Mouse (Mus musculus): ENCODE results near the gene Gramd1c.
A peak's percentile ranks its signal among the peaks of the same experiment; 100 is the strongest.

Gene Gramd1c

GRCm38 (mm10) chr16:43963291-43963690, 99.9 kb downstream of the Gramd1c start:
- no peak for DNase-seq (ENCODE audit: low read depth, low spot score)

- DNase-seq (ENCODE audit: low read depth, low spot score) = no peak
Observed at GRCm38 (mm10) chr16:43958038-43958437, 105.1 kb downstream of the Gramd1c start.

- DNase-seq (ENCODE audit: low read depth, low spot score) = no peak
Observed at GRCm38 (mm10) chr16:43954913-43955312, 108.2 kb downstream of the Gramd1c start.

GRCm38 (mm10) chr16:43951591-43951990, 111.6 kb downstream of the Gramd1c start:
- no peak for DNase-seq (ENCODE audit: low read depth, low spot score)

- DNase-seq (ENCODE audit: low read depth, low spot score) = no peak
Observed at GRCm38 (mm10) chr16:43945869-43946268, 117.3 kb downstream of the Gramd1c start.

- DNase-seq (ENCODE audit: low read depth, low spot score) = no peak
Observed at GRCm38 (mm10) chr16:43945351-43945750, 117.8 kb downstream of the Gramd1c start.

- DNase-seq (ENCODE audit: low read depth, low spot score) = no peak
Observed at GRCm38 (mm10) chr16:43940846-43941245, 122.3 kb downstream of the Gramd1c start.

- DNase-seq (ENCODE audit: low read depth, low spot score) = no peak
Observed at GRCm38 (mm10) chr16:43935892-43936291, 127.3 kb downstream of the Gramd1c start.

- DNase-seq (ENCODE audit: low read depth, low spot score) = peak; percentile 20
Observed at GRCm38 (mm10) chr16:43935367-43935766, 127.8 kb downstream of the Gramd1c start.

GRCm38 (mm10) chr16:43934856-43935255, 128.3 kb downstream of the Gramd1c start:
- no peak for DNase-seq (ENCODE audit: low read depth, low spot score)

GRCm38 (mm10) chr16:43933041-43933440, 130.1 kb downstream of the Gramd1c start:
- DNase-seq (ENCODE audit: low read depth, low spot score) = no peak

GRCm38 (mm10) chr16:43932319-43932718, 130.8 kb downstream of the Gramd1c start:
- no peak for DNase-seq (ENCODE audit: low read depth, low spot score)

GRCm38 (mm10) chr16:43931502-43931901, 131.6 kb downstream of the Gramd1c start:
- peak; percentile 35 for DNase-seq (ENCODE audit: low read depth, low spot score)

- DNase-seq (ENCODE audit: low read depth, low spot score) = no peak
Observed at GRCm38 (mm10) chr16:43930577-43930976, 132.6 kb downstream of the Gramd1c start.
